Mouse (Mus musculus): ENCODE measurements around the gene Cwh43. TPM values are rescaled to one million over a fixed set of nuclear protein-coding genes. Genes with fewer than 3 reads are reported as not detected.

Cwh43 gene
- polyA plus RNA-seq, 1 experiment from 2014 or later: not detected

- no peak for DNase-seq (ENCODE audit: low spot score)
- H3K4me3 ChIP-seq: no peak overlapping the region
- 0 out of 2 replicates have a peak, but pooled peaks cover 3% of the 10 kb centered on the region for H3K4me1 ChIP-seq
- H3K36me3 ChIP-seq: no peaks in the 10 kb centered on the region
- H3K27ac ChIP-seq: no peak overlapping the region
- H3K9me3 ChIP-seq: no peaks in the 10 kb centered on the region
- H3K27me3 ChIP-seq (ENCODE audit: insufficient read depth, poor library complexity, severe bottlenecking): peaks cover 6% of the 10 kb centered on the region
- 72% methylated on average over 9 of the region's 9 CpGs for WGBS
These were observed 29.8 kb upstream of the Cwh43 start for GRCm38 (mm10) chr5:73376041-73376440.

- no peak overlapping the region for H3K4me3 ChIP-seq
These were observed 29.4 kb upstream of the Cwh43 start for GRCm38 (mm10) chr5:73376491-73376890.

GRCm38 (mm10) chr5:73379908-73380307 lies 26.0 kb upstream of the Cwh43 start:
- DNase-seq (ENCODE audit: low spot score): peak; percentile 93
- Histone ChIP-seq H3K27me3 (ENCODE audit: insufficient read depth, poor library complexity, severe bottlenecking) (peaks cover 8% of the 10 kb centered on the region), H3K9me3 (no peaks in the 10 kb centered on the region), H3K4me1 (peaks cover 10% of the 10 kb centered on the region; the same call in 1 of the 2 replicates), H3K4me3 (no peak overlapping the region), H3K36me3 (no peaks in the 10 kb centered on the region), H3K27ac (no peak overlapping the region)
- 19% methylated on average over 3 of the region's 3 CpGs for WGBS

More at GRCm38 (mm10) chr5:73376491-73376890, 29.4 kb upstream of the Cwh43 start:
- H3K9me3 ChIP-seq: no peaks in the 10 kb centered on the region
- DNase-seq (ENCODE audit: low spot score): no peak
- H3K27ac ChIP-seq: no peak overlapping the region
- 88% methylated on average over 7 of the region's 7 CpGs for WGBS
- no peaks in the 10 kb centered on the region for H3K36me3 ChIP-seq
- H3K27me3 ChIP-seq (ENCODE audit: insufficient read depth, poor library complexity, severe bottlenecking): peaks cover 8% of the 10 kb centered on the region
- 0 out of 2 replicates have a peak, but pooled peaks cover 3% of the 10 kb centered on the region for H3K4me1 ChIP-seq

- Histone ChIP-seq H3K4me1 (peaks cover 10% of the 10 kb centered on the region; the same call in 1 of the 2 replicates), H3K9me3 (no peaks in the 10 kb centered on the region), H3K27ac (no peak overlapping the region), H3K4me3 (no peak overlapping the region), H3K36me3 (no peaks in the 10 kb centered on the region), H3K27me3 (ENCODE audit: insufficient read depth, poor library complexity, severe bottlenecking) (peaks cover 8% of the 10 kb centered on the region)
- WGBS: 36% methylated on average over 8 of the region's 8 CpGs
- DNase-seq (ENCODE audit: low spot score): no peak
These were observed 25.0 kb upstream of the Cwh43 start for GRCm38 (mm10) chr5:73380829-73381228.

GRCm38 (mm10) chr5:73381510-73381909 lies 24.4 kb upstream of the Cwh43 start:
- Histone ChIP-seq H3K4me1 (peaks cover 10% of the 10 kb centered on the region; the same call in 1 of the 2 replicates), H3K36me3 (no peaks in the 10 kb centered on the region), H3K9me3 (no peaks in the 10 kb centered on the region), H3K4me3 (no peak overlapping the region), H3K27me3 (ENCODE audit: insufficient read depth, poor library complexity, severe bottlenecking) (peaks cover 8% of the 10 kb centered on the region), H3K27ac (no peak overlapping the region)
- DNase-seq (ENCODE audit: low spot score): no peak
- WGBS: 79% methylated on average over 7 of the region's 7 CpGs

- Histone ChIP-seq H3K4me3 (no peak overlapping the region), H3K27me3 (ENCODE audit: insufficient read depth, poor library complexity, severe bottlenecking) (peaks cover 8% of the 10 kb centered on the region), H3K4me1 (peaks cover 10% of the 10 kb centered on the region; the same call in 1 of the 2 replicates), H3K27ac (no peak overlapping the region), H3K36me3 (no peaks in the 10 kb centered on the region), H3K9me3 (no peaks in the 10 kb centered on the region)
- WGBS: 73% methylated on average over 9 of the region's 9 CpGs
- DNase-seq (ENCODE audit: low spot score): no peak
These were observed 23.8 kb upstream of the Cwh43 start for GRCm38 (mm10) chr5:73381976-73382540.

- H3K27me3 ChIP-seq (ENCODE audit: insufficient read depth, poor library complexity, severe bottlenecking): peaks cover 8% of the 10 kb centered on the region
- WGBS: 31% methylated on average over 3 of the region's 3 CpGs
- no peak overlapping the region for H3K4me3 ChIP-seq
- H3K36me3 ChIP-seq: no peaks in the 10 kb centered on the region
- no peak for DNase-seq (ENCODE audit: low spot score)
- no peaks in the 10 kb centered on the region for H3K9me3 ChIP-seq
- H3K4me1 ChIP-seq: peaks cover 10% of the 10 kb centered on the region; the same call in 1 of the 2 replicates
- no peak overlapping the region for H3K27ac ChIP-seq
These were observed 22.9 kb upstream of the Cwh43 start for GRCm38 (mm10) chr5:73382737-73383646.

- no peak overlapping the region for H3K4me3 ChIP-seq
These were observed 22.3 kb upstream of the Cwh43 start for GRCm38 (mm10) chr5:73383647-73383970.

GRCm38 (mm10) chr5:73393041-73393440 lies 12.8 kb upstream of the Cwh43 start:
- WGBS: 85% methylated on average over 9 of the region's 9 CpGs
- no peak overlapping the region for H3K4me3 ChIP-seq
- H3K36me3 ChIP-seq: no peaks in the 10 kb centered on the region
- H3K4me1 ChIP-seq: no peaks in the 10 kb centered on the region
- peaks cover 6% of the 10 kb centered on the region; the same call in 1 of the 2 replicates for H3K27me3 ChIP-seq (ENCODE audit: insufficient read depth, poor library complexity, severe bottlenecking)
- no peaks in the 10 kb centered on the region for H3K9me3 ChIP-seq
- no peak overlapping the region for H3K27ac ChIP-seq
- DNase-seq (ENCODE audit: low spot score): no peak

More at GRCm38 (mm10) chr5:73383647-73383970, 22.3 kb upstream of the Cwh43 start:
- 72% methylated on average over 4 of the region's 4 CpGs for WGBS
- Histone ChIP-seq H3K4me1 (peaks cover 10% of the 10 kb centered on the region; the same call in 1 of the 2 replicates), H3K27me3 (ENCODE audit: insufficient read depth, poor library complexity, severe bottlenecking) (peaks cover 8% of the 10 kb centered on the region), H3K36me3 (no peaks in the 10 kb centered on the region), H3K9me3 (no peaks in the 10 kb centered on the region), H3K27ac (no peak overlapping the region)
- no peak for DNase-seq (ENCODE audit: low spot score)

GRCm38 (mm10) chr5:73399768-73400526 lies 5.9 kb upstream of the Cwh43 start:
- 45% methylated on average over 7 of the region's 7 CpGs for WGBS
- Histone ChIP-seq H3K27me3 (ENCODE audit: insufficient read depth, poor library complexity, severe bottlenecking) (peaks cover 17% of the 10 kb centered on the region), H3K4me3 (no peak overlapping the region), H3K9me3 (no peaks in the 10 kb centered on the region), H3K36me3 (no peaks in the 10 kb centered on the region), H3K27ac (no peak overlapping the region), H3K4me1 (peaks cover 5% of the 10 kb centered on the region; the same call in 1 of the 2 replicates)
- DNase-seq (ENCODE audit: low spot score): no peak

- Histone ChIP-seq H3K9me3 (no peaks in the 10 kb centered on the region), H3K4me3 (no peak overlapping the region), H3K36me3 (no peaks in the 10 kb centered on the region), H3K27me3 (ENCODE audit: insufficient read depth, poor library complexity, severe bottlenecking) (peaks cover 29% of the 10 kb centered on the region), H3K27ac (no peak overlapping the region), H3K4me1 (peaks cover 13% of the 10 kb centered on the region)
- no peak for DNase-seq (ENCODE audit: low spot score)
- WGBS: 66% methylated on average over 5 of the region's 5 CpGs
These were observed 4.5 kb upstream of the Cwh43 start for GRCm38 (mm10) chr5:73401341-73401740.

GRCm38 (mm10) chr5:73402911-73403310 lies 3.0 kb upstream of the Cwh43 start:
- Histone ChIP-seq H3K9me3 (no peaks in the 10 kb centered on the region), H3K36me3 (no peaks in the 10 kb centered on the region), H3K4me1 (peaks cover 17% of the 10 kb centered on the region), H3K27me3 (ENCODE audit: insufficient read depth, poor library complexity, severe bottlenecking) (peaks cover 44% of the 10 kb centered on the region), H3K4me3 (no peak overlapping the region), H3K27ac (no peak overlapping the region)
- no peak for DNase-seq (ENCODE audit: low spot score)
- 79% methylated on average over 4 of the region's 4 CpGs for WGBS
